Mouse (Mus musculus): ENCODE measurements around the gene Tiam1.

DNA sequence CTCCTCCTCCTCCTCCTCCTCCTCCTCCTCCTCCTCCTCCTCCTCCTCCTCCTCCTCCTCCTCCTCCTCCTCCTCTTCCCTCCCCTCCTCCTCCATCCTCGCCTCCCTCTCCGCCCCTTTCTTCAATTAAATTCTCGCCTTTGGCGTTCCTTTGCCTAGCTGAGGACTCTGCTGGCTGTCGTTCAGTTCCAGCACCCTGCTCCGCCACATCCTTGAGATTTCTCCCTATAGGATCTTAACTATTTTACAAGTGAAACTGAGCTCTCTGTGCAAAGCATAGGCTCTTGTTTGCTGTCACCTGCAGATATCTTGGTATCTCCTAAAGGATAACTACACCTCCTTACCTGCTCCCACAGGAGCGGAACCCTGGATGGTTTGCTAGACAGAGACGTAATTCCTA lies 182.7 kb downstream of the Tiam1 start:
- TF ChIP-seq EP300 (IDR thresholded peaks at IDR 0.05) = no peak
- TF ChIP-seq CTCF (IDR thresholded peaks at IDR 0.05) = no peak
